Mouse (Mus musculus) adrenal gland, postnatal 36 days (tissue): Measurements from ENCODE around the gene Mob1b. TPM values are rescaled to one million over a fixed set of nuclear protein-coding genes. Genes with fewer than 3 reads are reported as not detected.

Source experiments
- DNase-seq, 2 experiments: peaks; one replicate each; pipeline ENCODE4 v3.0.0; 2021; ENCODE audit warnings: mixed read lengths in 1 of 2
- long read RNA-seq, 2 experiments: library from polyadenylated mRNA; stranded (forward); transcript quantifications; one replicate each; pipeline ENCODE4 v2.0.0; 2021; ENCODE audit warnings: borderline sequencing depth in 2 of 2
- total RNA-seq, 2 experiments: library from RNA; stranded (reverse); gene quantifications; 2 replicates each; pipeline ENCODE4 v1.2.3; 2021

Gene Mob1b
- 10 to 100 TPM; 36.9 to 46.7 TPM for total RNA-seq
- long read RNA-seq, experiment 1, transcript Mob1b-201 (6 exons, 2,705 nt) = major isoform, 5 of 11 reads
- long read RNA-seq, experiment 1, partial matches to known transcripts = 3 of 11 reads
- long read RNA-seq, experiment 1, other reads (novel, unspliced or antisense) = 2 of 11 reads
- long read RNA-seq, experiment 2, transcript Mob1b-201 (6 exons, 2,705 nt) = major isoform, 6 of 11 reads
- long read RNA-seq, experiment 2, partial matches to known transcripts = 0 of 11 reads
- long read RNA-seq, experiment 2, other reads (novel, unspliced or antisense) = 4 of 11 reads

DNA sequence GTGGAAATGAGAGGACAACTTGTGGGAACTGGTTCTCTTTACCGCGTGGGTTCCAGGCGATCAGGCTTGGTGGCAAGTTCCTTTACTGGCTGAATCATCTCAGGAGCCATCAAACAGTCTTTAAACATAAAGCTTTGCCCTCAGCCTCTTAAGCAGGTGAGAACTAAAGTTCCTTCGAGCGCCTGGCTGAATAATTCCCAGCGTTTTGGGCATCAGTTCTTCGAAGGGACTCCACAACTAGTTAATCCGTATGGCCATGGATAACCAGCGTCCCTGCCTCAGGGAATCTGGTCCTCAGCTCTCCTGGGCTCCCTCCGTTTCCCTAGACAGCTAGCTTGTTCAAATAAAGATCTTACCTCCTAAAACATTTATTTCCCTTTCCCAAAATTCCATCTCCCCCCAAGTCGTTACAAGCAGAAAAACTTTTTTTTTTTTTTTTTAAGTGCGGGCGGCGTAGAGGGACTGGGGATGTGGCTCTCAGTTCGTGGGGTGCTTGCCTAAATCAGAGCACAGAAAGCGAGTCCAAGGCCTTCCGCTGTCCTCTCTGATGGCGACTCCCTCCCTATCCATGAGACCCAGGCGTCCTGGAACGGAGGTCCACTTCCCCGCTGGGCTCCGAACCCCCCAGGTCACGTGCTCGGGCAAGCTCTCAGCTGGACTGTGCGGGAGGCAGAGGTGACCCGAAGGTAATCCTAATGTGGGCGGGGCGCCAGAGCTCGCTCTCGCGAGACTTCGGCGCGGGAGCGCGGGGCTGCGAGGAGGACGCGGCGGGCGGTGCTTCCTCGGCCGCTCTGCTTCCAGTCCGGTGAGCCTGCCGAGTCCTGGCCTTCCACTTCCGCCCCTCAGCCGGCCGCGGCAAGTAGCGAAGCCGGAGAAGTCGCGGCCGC lies at the start of gene Mob1b:
Mob1b (plus strand) TSS at position 740 of the 887 bp plus-strand sequence.
- peak; percentile 99 to 100 for DNase-seq

DNA sequence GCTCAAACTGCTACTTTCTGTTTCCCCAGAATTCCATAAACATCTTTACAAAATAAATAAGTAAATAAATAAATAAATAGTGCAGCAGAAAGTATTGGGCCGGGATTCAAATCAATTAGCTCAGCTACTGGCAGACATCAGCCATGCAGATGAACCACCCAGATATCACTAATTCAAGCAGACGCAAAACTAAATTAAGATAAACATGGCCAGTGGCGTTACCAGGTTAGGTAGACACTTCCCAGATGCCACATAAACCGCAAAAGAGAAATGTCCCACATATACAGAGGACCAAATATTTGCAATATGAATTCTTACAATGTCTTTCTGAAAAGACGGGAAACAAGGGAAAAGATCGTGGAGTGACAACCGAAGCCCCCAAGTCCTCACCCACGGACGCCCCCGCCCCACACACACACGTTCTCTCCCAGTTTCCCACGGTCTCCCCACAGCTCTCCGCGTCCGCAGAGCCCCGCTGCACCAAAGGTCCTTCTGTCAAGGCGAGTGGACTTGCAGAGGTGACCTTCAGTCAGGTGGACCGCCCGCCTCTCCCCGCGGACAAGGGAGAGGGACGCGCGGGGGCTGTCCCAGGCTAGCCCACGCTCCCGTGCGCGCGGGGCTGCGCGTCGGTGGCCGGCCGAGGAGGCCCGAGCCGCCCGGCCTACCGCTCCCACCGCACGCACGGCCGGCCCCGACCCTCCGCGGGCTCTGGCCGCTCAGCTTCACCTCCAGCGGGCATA lies 45.8 kb upstream of the Mob1b start:
- peak; percentile 41 to 60 for DNase-seq

DNA sequence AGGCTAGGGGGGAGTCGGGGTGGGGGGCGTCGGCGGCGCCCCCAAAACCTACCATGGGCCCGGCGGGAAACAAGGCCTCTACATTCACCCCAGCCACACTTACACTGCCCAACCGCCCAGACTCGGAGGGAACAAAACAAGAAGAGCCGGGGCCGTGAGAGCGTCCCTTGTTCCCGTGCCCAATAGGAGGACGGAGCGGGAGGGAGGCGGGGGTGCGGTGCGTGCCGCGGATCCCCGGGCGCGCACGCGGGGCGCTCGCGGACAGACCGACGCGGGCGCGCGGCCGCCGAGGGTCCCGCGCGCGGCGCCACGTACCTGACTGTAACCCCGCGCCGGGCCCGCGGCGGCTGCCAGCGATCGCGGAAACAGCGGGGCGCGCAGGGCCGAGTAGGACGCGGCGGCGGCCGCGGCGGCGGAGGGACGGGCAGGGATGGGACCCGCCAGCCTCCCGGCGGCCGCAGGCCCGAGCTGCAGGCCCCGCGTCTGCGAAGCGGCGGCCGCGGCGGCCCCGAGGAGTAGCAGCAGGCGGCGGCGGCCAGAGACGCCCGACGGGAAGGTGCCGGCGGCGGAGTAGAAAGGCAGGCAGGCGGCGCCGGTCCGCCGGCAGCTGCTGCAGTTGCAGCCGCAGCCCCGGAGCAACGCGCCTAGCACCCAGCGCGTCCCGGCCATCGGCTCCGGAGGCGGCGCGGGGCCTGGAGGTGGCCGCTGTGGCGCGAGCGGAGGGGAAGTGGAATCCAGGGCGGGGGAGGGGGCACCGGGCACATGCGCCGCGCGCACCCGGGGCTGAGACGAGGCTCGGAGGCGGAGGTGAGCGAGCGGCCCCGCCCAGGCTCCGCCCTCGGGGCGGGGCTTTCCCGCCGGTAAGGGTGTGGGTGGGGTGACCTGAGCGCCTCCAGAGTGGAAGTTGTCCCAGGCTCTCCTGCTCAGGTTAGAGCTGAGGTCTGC lies 44.9 kb upstream of the Mob1b start, which contains the start of gene Grsf1:
Grsf1 (minus strand) TSS at position 729 of the 945 bp plus-strand sequence.
- peak; percentile 96 to 98 for DNase-seq

DNA sequence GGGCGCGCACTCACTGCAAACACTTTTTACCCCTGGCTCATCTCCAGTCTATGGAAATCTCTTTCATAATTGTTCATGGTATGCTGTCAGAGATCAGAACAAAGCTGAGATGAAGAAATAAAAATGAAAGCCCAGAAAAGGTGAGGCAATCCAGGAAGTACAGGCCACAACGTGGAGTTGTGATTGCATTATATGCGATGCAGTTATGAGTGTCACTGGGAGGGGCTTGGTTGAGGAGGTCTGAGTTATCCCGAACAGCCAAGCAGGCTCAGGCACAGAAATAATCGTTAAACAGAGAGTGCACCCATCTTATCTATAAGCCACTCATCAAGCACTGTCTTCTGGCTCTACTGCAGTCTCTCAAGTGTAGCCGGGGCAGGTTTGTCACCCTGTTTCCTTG lies 41.7 kb upstream of the Mob1b start:
- no peak for DNase-seq

DNA sequence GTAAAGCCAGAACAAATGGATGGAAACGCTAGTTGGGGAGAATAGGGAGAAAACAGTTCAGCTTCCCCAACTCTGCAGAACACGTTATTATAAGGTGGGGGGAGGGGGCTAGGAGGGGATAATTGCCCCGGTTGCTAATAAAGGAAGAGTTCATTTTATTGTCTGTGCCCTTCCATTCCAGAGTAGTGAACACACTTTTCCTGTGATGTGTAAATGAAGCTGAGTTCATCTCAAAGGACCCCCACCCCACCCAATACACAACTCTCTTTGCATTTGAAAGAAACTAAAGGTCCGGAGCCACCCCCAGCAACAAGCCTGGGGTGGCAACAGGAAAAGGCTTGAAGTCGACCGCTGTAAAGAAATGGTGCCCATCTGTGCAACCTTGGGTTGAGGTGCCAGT lies 41.3 kb upstream of the Mob1b start:
- DNase-seq = no peak

DNA sequence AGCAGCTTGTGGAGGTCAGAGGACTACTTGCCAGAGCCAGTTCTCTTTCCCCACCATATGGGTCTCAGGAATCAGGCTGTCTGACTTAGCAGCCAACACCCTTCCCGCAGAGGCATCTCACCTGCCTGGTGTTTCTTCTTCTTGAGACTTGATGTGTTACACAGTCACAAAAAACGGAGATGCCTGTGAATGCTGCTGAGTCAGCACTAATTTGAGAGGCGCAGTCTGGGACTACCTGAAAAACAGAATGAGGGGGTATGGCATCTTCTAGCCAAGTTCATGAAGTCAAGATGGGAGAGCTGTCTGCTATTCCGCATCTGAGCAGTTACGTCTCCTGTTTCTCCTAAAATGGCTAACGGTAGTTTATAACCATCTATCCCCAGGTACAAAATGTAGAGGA lies 40.1 kb upstream of the Mob1b start:
- DNase-seq = no peak

DNA sequence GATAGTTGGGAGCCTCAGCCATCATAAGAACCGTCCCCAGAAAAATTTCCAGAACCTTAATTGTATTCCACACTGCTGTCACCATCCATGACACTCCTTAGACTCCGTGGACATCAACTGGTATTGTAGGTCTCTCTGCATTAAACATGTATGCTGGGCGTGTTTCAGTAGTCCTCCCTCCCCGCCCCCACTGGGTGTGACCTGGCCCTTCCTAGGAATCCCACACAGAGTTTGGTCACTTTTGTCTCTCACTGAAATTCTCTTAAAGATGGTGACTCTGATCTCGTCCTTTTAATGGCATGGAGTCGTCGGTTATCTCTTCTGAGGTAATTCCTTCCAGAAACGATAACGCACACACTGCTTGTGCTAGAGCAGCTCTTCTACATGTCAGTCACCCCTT lies 36.9 kb upstream of the Mob1b start:
- DNase-seq = no peak

DNA sequence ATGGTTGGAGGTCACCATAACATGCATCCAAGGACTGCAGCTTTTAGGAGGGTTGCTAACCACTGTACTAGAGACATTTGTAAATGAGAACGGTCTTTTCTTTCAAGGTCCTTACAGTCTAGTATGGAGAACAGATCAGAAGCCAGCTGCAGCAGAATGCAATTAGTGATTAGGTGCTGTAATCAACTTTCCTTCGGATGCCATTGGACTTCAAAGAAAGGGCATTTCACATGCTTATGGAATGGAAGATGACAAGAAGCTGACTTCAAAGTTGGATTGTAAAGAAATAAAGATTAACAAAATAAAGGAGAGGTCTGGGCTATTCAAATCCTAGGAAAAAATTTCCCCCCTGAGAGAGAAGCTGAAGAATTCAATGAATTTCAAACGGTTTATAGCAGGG lies 36.4 kb upstream of the Mob1b start:
- no peak for DNase-seq

DNA sequence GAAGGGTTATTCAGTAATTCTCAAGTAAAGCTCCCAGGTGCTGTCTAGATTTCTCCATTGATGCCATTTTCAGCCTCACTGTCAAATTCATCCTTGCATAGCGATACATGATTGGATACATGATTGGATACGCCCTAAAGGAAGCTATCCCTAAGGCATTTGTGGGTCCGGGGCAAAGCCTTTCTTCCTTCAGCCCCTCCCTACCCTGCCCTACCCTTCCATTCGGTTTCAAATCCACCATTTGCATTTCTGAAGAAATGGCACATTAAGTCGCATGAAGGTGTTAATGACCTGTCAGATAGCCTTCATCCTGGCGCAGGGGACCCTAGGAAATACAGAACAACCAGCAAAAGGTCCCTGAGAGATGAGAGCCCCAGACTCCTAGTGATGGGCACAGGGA lies 35.3 kb upstream of the Mob1b start:
- no peak for DNase-seq

DNA sequence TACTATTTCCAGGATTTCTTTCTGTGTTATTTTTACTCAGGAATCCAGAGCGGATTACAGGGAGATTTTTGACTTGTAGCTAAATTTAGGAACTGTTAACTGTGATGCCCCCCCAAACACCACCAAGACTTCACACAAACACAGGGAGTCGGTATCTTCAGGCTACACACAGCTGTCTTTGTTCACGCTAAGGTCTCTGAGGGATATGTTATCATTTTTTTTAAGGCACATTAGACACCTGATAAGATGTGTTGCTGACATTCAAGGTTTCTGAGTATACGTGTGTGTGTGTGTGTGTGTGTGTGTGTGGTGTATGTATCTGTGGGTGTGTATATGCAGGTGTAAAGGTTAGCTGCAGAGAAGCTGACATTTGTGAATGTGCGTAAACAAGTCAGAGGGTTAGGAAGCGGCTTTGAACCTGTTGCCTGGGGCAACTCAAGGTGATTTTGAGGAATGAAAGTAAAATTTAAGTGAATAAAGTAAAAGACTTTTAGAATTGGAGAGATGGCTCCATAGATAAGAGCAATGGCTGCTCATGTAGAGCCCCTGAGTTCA lies 34.8 kb upstream of the Mob1b start:
- DNase-seq = no peak

DNA sequence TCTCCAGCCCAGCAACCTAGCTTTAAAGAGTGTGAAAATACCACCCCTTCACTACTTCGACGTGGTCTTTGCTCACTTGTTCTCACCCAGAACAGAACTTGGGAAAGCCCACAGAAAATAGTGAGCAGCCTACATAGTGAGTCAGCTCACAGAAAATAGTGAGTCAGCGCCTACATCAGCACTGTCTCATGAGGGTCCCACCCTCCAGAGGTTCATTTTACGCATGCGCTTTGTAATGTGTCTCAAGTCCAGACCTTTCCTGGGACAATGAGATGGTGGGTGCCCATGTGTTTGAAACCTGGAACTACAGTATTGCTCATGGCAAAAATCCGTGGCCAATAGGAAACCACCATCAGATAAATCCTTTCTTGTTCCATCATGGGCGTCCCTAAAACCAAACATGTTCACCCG lies 32.7 kb upstream of the Mob1b start:
- DNase-seq = no peak

DNA sequence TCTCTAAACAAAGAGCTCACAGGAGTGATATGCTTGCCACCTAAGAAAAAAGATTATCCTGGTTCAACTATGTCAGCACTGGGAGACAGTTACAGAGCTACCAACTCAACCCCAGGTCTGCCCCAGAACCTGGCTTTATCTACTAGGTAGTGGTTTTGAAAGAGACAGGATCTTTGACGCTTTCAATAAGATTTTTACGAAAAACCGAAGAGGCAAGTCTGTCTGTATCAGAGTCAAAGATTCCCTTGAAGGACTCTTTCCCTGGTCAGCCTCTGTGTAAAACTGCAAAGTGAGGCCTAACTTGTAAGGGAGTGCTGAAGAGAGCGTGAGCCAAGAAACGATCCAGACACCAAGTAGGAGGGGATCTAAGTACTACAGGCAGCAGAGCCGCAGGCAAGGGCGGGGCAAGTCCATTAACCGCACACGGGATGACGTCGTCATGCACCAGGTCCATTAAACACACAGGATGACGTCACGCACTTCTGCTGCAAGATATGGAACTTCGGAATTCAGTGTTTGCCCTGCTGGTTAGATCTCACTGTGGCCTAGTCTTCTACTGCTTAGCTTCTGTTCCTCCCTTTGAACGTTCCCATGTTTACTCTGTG lies 32.0 kb upstream of the Mob1b start:
- no peak for DNase-seq

DNA sequence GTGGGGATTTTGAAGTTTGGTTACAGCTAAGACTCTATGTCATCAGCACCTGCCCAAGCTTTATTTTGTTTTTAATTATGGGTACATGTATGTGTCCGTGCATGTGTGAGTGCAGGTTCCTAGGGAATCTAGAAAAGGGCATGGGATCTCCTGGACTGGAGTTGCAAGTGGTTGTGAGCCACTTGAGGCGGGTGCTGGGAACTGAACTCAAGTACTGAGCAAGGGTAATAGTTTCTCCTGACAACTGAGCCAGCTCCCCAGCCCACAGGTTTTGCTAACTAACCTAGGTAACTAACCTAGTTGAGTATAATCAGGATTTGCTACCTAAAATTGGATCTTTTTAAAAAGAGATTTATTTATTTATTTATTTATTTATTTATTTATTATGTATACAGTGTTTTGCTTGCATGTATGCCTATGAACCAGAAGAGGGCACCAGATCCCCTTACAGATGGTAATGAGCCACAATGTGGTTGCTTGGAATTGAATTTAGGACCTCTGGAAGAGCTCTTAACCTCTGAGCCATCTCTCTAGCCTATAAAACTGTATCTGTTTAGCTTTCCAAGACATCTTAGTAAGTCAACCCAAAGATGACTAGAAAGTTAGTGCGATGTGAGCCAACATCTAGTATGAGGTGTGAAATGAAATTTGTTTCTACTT lies 31.2 kb upstream of the Mob1b start:
- DNase-seq = no peak

DNA sequence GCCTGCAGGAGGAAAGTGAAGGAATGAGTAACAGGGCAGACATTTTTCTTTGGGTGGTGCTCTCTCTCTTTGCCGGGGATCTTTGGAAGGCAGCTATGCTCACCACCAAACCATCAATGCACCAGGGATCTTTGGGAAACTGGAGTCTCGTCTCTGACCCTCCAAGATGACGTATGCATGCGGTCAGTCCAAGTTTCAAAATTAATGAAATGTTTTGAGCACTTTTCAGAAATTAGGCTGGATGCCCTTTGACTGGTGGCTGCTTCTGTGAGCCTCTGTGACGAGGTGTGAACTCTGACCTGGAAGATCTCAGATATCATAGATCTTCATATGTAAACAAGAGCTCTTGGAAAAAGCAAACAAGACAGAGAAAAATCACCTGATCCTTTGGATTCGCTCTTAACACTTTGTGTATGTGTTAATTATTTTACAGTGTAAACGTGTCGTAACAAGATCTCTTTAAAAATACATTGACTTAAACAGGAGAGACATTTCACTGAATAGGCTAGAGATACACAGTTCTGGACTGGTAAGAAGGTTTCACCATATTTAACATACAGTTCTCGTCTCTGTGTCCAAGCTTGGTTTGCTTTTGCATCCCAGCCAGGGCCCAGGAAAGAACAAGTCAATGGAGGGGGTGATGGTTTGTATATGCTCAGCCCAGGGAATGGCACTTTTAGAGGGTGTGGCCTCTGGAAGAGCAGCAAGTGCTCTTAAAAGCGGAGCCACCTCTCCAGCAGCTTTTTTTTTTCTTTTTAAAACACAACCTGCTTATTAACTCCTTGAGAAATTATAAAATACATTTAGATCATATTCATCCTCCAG lies 29.8 kb upstream of the Mob1b start:
- no peak for DNase-seq

DNA sequence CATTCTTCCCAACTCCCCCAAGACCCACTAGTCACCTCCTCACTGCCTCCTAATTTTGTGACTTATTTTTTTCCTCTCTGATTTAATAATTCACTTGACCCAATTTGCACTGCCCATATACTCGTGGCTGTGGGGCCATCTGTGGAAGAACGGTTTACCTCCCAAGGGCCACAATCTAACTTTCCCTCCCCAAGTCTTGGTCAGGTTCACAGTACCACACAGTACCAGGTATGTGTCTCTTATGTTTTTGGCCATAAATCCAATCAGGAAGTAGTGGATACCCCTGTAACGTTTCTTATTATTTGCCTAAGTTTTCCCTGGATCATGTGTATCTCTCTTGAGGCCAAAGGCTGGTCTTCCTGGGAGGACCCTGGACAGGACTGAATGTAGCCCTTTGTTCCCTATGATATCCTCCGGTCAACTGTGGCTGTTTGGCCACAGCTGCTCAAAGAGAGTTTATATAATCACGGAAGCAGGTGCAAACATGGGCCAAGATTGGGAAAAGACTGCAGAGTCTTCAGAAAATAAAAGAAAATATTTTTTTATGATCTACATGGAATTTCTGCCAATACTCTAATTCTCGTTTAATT lies 29.1 kb upstream of the Mob1b start:
- DNase-seq = no peak

DNA sequence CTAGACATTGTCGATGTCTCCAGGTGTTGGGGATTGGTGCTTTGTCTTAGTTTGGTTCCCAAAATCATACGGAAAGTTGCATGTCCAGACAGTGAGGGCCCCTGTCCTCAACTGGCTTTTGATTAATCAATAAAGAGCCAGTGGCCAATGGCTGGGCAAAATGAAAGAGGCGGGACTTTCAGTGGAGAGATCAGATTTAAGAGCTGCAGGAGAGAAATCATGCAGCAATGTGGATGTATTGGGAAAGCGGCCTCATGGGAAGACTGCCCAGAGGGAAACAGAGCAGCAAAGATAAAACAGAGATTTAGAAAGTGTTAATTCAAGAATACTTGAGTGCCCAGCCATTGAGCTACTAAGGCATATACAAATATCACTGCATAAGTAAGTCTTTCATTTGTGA lies 28.1 kb upstream of the Mob1b start:
- DNase-seq = no peak

DNA sequence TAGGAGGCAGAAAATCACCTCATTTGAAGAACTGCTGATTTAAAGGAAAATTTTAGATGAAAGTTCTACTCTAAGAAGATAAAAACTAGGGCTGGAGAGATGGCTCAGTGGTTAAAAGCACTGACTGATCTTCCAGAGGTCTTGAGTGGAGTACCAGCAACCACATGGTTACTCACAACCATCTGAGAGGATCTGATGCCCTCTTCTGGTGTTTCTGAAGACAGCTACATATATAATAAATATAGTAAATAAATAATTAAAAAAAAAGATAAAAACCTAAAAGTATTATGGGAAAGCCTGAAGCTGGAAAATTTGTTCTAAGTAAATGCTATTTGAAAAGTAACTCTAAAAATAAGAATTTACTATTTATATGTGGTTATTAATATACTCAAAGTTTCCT lies 27.6 kb upstream of the Mob1b start:
- DNase-seq = no peak

DNA sequence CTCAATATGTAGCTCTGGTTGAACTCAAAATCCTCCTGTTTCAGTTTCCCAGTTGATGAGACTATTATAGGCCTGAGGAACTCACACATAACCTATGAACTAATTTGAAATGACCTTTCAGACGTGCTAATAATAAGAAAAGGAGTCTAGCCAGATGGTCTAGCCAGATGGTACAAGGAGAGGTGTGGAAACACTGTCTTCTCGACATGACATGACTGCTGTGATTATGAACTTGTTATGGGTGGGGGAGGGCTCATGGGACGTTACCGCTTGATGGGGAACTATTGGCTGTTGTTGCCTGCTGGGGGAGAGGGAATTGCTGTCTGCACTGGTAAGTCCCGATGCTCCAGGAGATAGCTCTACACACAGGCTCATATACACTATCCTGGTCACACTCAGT lies 23.4 kb upstream of the Mob1b start:
- no peak for DNase-seq
